Mouse (Mus musculus) MEL (cell line): ENCODE measurements around the gene Cpsf2. TPM values are rescaled to one million over a fixed set of nuclear protein-coding genes. Genes with fewer than 3 reads are reported as not detected.

ENCODE experiments used
- DNase-seq: peaks from one replicate; pipeline ENCODE4 v3.0.0; 2011; ENCODE audit warnings: low read depth, low spot score
- H3K27ac ChIP-seq: 2 replicates; pipeline ENCODE4 v1.5.1; 2012; ENCODE audit warnings: low read depth, mild to moderate bottlenecking, control low read depth, low read length, moderate library complexity; ENCODE audit not compliant: control insufficient read depth
- H3K27me3 ChIP-seq, 2 experiments: fragments of 150-350 bp in 1 of 2; sonication (generic) in 1 of 2; 2 replicates each; pipeline ENCODE4 v1.6.1; 2012; ENCODE audit warnings: low read length in 2 of 2, mild to moderate bottlenecking in 2 of 2, improper control_type of control experiment in 1 of 2, moderate library complexity in 1 of 2; ENCODE audit not compliant: insufficient read depth in 2 of 2, control insufficient read depth in 1 of 2
- H3K36me3 ChIP-seq, 2 experiments: 2 replicates each; pipeline ENCODE4 v1.6.1; 2012 to 2014; ENCODE audit warnings: low read length in 2 of 2, improper control_type of control experiment in 1 of 2, inconsistent platforms in 1 of 2, mild to moderate bottlenecking in 1 of 2; ENCODE audit not compliant: insufficient read depth in 2 of 2, control insufficient read depth in 1 of 2
- H3K4me1 ChIP-seq, 2 experiments: fragments of 150-350 bp in 1 of 2; sonication (generic) in 1 of 2; 2 replicates each; pipeline ENCODE4 v1.6.1; 2012; ENCODE audit warnings: low read length in 2 of 2, improper control_type of control experiment in 1 of 2, mild to moderate bottlenecking in 1 of 2; ENCODE audit not compliant: insufficient read depth in 2 of 2, control insufficient read depth in 1 of 2
- H3K4me3 ChIP-seq, 2 experiments: fragments of 150-350 bp in 1 of 2; sonication (generic) in 1 of 2; 2 replicates each; pipeline ENCODE4 v1.5.1; 2012; ENCODE audit warnings: low read depth in 2 of 2, low read length in 2 of 2, mild to moderate bottlenecking in 2 of 2, moderate library complexity in 2 of 2, control low read depth in 1 of 2, improper control_type of control experiment in 1 of 2; ENCODE audit not compliant: control insufficient read depth in 1 of 2, insufficient read depth in 1 of 2
- H3K79me2 ChIP-seq: 2 replicates; pipeline ENCODE4 v1.6.1; 2012; ENCODE audit warnings: mild to moderate bottlenecking, low read length, moderate library complexity; ENCODE audit not compliant: control insufficient read depth, poor library complexity, insufficient read depth
- H3K9ac ChIP-seq: 2 replicates; pipeline ENCODE4 v1.6.1; 2012; ENCODE audit warnings: low read depth, mild to moderate bottlenecking, control low read depth, low read length, moderate library complexity; ENCODE audit not compliant: control insufficient read depth, poor library complexity, severe bottlenecking
- H3K9me3 ChIP-seq: fragments of 150-350 bp; sonication (generic); replicated peaks from 2 replicates; pipeline ENCODE4 v1.6.1; 2012; ENCODE audit warnings: mild to moderate bottlenecking, low read length, improper control_type of control experiment, moderate library complexity; ENCODE audit not compliant: insufficient read depth
- BHLHE40 ChIP-seq: IDR thresholded peaks from 2 replicates; pipeline ENCODE4 v1.6.1; 2012; ENCODE audit warnings: low read depth, mild to moderate bottlenecking, inconsistent platforms, low read length, improper control_type of control experiment, borderline replicate concordance
- ETS1 ChIP-seq: IDR thresholded peaks from 2 replicates; pipeline ENCODE4 v1.6.1; 2012; ENCODE audit warnings: low read depth, mild to moderate bottlenecking, inconsistent platforms, low read length, improper control_type of control experiment, moderate library complexity
- JUND ChIP-seq: IDR thresholded peaks from 2 replicates; pipeline ENCODE4 v1.6.1; 2011; ENCODE audit warnings: low read depth, mild to moderate bottlenecking, improper control_type of control experiment, low read length
- KAT2A ChIP-seq: conservative IDR thresholded peaks from 2 replicates; pipeline ENCODE4 v1.6.1; 2012; ENCODE audit warnings: low read depth, low read length, improper control_type of control experiment, inconsistent platforms
- MAFK ChIP-seq: IDR thresholded peaks from 2 replicates; pipeline ENCODE4 v1.6.1; 2011; ENCODE audit warnings: low read depth, mild to moderate bottlenecking, low read length, improper control_type of control experiment, borderline replicate concordance
- MAX ChIP-seq: IDR thresholded peaks from 2 replicates; pipeline ENCODE4 v1.6.1; 2011; ENCODE audit warnings: low read length, improper control_type of control experiment
- MEF2A ChIP-seq: IDR thresholded peaks from 2 replicates; pipeline ENCODE4 v1.6.1; 2014; ENCODE audit warnings: low read depth, mild to moderate bottlenecking, inconsistent platforms, low read length, improper control_type of control experiment; ENCODE audit not compliant: poor library complexity, insufficient replicate concordance, severe bottlenecking; ENCODE audit errors: extremely low read depth
- MXI1 ChIP-seq: IDR thresholded peaks from 2 replicates; pipeline ENCODE4 v1.6.1; 2011; ENCODE audit warnings: mild to moderate bottlenecking, low read depth, low read length, improper control_type of control experiment
- NELFE ChIP-seq: IDR thresholded peaks from 2 replicates; pipeline ENCODE4 v1.6.1; 2011; ENCODE audit warnings: low read depth, low read length, improper control_type of control experiment
- NRF1 ChIP-seq: IDR thresholded peaks from 2 replicates; pipeline ENCODE4 v1.6.1; 2014; ENCODE audit warnings: low read depth, mild to moderate bottlenecking, inconsistent platforms, low read length, improper control_type of control experiment, moderate library complexity; ENCODE audit not compliant: poor library complexity, insufficient read depth, severe bottlenecking
- POLR2AphosphoS2 ChIP-seq: IDR thresholded peaks from 2 replicates; pipeline ENCODE4 v1.6.1; 2011; ENCODE audit warnings: low read length, improper control_type of control experiment
- RAD21 ChIP-seq: IDR thresholded peaks from 2 replicates; pipeline ENCODE4 v1.6.1; 2011; ENCODE audit warnings: mild to moderate bottlenecking, low read depth, low read length, improper control_type of control experiment
- SIN3A ChIP-seq: IDR thresholded peaks from 2 replicates; pipeline ENCODE4 v1.6.1; 2012; ENCODE audit warnings: low read length, improper control_type of control experiment, inconsistent platforms
- TBP ChIP-seq: IDR thresholded peaks from 2 replicates; pipeline ENCODE4 v1.8.0; 2011; ENCODE audit warnings: low read depth, low read length, improper control_type of control experiment
- TCF12 ChIP-seq: IDR thresholded peaks from 2 replicates; pipeline ENCODE4 v1.6.1; 2014; ENCODE audit warnings: low read depth, mild to moderate bottlenecking, inconsistent platforms, low read length, improper control_type of control experiment, moderate library complexity
- USF1 ChIP-seq: IDR thresholded peaks from 2 replicates; pipeline ENCODE4 v1.6.1; 2014; ENCODE audit warnings: low read depth, mild to moderate bottlenecking, inconsistent platforms, low read length, improper control_type of control experiment, moderate library complexity
- ZC3H11A ChIP-seq: IDR thresholded peaks from 2 replicates; pipeline ENCODE4 v1.6.1; 2012; ENCODE audit warnings: low read depth, mild to moderate bottlenecking, inconsistent platforms, low read length, improper control_type of control experiment
- ZKSCAN1 ChIP-seq: IDR thresholded peaks from 2 replicates; pipeline ENCODE4 v1.6.1; 2012; ENCODE audit warnings: low read depth, mild to moderate bottlenecking, inconsistent platforms, low read length, improper control_type of control experiment, moderate library complexity
- ZMIZ1 ChIP-seq: IDR thresholded peaks from 2 replicates; pipeline ENCODE4 v1.6.1; 2012; ENCODE audit warnings: low read depth, mild to moderate bottlenecking, inconsistent platforms, low read length, improper control_type of control experiment, moderate library complexity
- ZNF384 ChIP-seq: IDR thresholded peaks from 2 replicates; pipeline ENCODE4 v1.6.1; 2012; ENCODE audit warnings: low read depth, mild to moderate bottlenecking, inconsistent platforms, low read length, improper control_type of control experiment
- polyA plus RNA-seq, 2 experiments: library from polyadenylated mRNA; stranded (reverse) in 1 of 2; unstranded in 1 of 2; fragments of >175 nt in 1 of 2; fragments of >200 nt in 1 of 2; gene quantifications; 2 replicates each; pipeline versions ENCODE4 v1.2.1 to v1.2.4; 2012; ENCODE audit warnings: low replicate concordance in 2 of 2, low read depth in 1 of 2; ENCODE audit not compliant: insufficient read length in 2 of 2, insufficient read depth in 1 of 2, missing spikeins in 1 of 2
- total RNA-seq: library from RNA; depleted of rRNA; stranded (reverse); fragments of 300-350 nt; gene quantifications from 2 replicates; pipeline ENCODE4 v1.2.3, GENCODE M21; 2012

The Cpsf2 gene
- total and polyA plus RNA-seq, 3 experiments: 52.1 to 109 (median 56.9) TPM

DNA sequence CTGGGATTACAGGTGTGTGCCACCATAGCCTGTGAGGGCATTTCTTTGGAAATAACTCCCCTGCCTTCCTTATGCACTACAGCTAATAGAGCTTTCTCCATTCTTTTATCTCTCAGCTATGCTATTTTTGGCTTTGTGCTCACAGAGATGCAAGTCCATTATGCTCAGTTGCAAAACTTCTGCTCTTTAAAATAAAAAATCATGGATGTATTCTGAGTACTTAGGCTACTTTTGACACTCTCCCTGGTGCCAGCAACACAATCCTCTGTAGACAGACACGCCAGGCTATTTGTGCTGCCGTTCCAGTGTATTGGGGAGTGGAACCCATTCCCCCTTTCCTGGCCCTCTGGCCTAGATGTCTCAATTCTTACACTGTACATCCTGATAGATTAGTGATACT is 64.1 kb downstream of the Cpsf2 start:
- Histone ChIP-seq H3K36me3 (no peaks in the 10 kb centered on the region; a peak in 1 of 4 replicates), H3K27me3 (peaks cover 0 to 5% of the 10 kb centered on the region in 2 experiments; a peak in 2 of 4 replicates), H3K27ac (no peak overlapping the region), H3K9ac (no peak overlapping the region), H3K4me1 (no peaks in the 10 kb centered on the region), H3K4me3 (no peak overlapping the region), H3K9me3 (no peaks in the 10 kb centered on the region), H3K79me2 (no peaks in the 10 kb centered on the region)
- TF ChIP-seq KAT2A (no peak), MAFK (no peak), JUND (no peak), NRF1 (no peak), BHLHE40 (no peak), POLR2AphosphoS2 (no peak), MAX (no peak), ZKSCAN1 (no peak)
- DNase-seq: no peak

DNA sequence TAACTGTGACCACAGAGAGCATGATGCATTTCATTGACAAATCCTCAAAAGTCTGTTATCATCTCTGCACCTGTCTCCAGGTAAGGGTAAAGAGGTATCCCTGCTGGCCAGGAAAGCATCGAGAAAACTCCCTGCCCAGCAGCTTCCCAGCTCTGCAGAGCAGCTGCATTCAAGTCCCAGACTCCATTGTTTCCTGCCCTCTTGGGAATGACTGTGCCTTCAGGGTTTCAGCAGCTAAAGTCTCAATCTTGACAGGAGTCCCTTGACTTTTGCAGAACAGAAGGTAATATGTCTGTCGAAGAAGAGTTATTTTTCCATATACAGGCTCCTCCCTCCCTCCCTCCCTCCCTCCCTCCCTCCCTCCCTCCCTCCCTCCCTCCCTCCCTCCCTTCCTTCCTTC is 65.9 kb downstream of the Cpsf2 start:
- Histone ChIP-seq H3K4me1 (no peaks in the 10 kb centered on the region), H3K36me3 (no peaks in the 10 kb centered on the region; a peak in 1 of 4 replicates), H3K9me3 (no peaks in the 10 kb centered on the region), H3K4me3 (no peak overlapping the region), H3K9ac (no peak overlapping the region), H3K27me3 (peaks cover 0 to 5% of the 10 kb centered on the region in 2 experiments; a peak in 2 of 4 replicates), H3K79me2 (no peaks in the 10 kb centered on the region), H3K27ac (no peak overlapping the region)
- no peak for DNase-seq
- TF ChIP-seq RAD21: no peak
- TF ChIP-seq ZKSCAN1: no peak
- no peak for TF ChIP-seq ZC3H11A
- TF ChIP-seq ETS1: no peak
- TF ChIP-seq MAX: no peak
- TF ChIP-seq NELFE: no peak
- TF ChIP-seq MXI1: no peak
- TF ChIP-seq SIN3A: no peak
- no peak for TF ChIP-seq TCF12
- no peak for TF ChIP-seq ZMIZ1
- no peak for TF ChIP-seq ZNF384
- TF ChIP-seq TBP: no peak
- TF ChIP-seq MEF2A: no peak
- TF ChIP-seq USF1: no peak
